Mouse (Mus musculus) neural tube, embryonic 11.5 days (tissue): ENCODE results near the gene Serpinc1. TPM values are rescaled to one million over a fixed set of nuclear protein-coding genes. Genes with fewer than 3 reads are reported as not detected.

Experiments
- ATAC-seq: fragments of 200-750 bp; cut with Nextera tagmentation; 2 replicates; pipeline ENCODE4 v1.8.0; 2017; ENCODE audit warnings: moderate number of reproducible peaks, mild to moderate bottlenecking, moderate TSS enrichment, moderate library complexity; ENCODE audit not compliant: insufficient read depth, low FRiP score, low TSS enrichment
- DNase-seq: peaks from one replicate; pipeline ENCODE4 v3.0.0-alpha.2; 2015; ENCODE audit warnings: low spot score
- H3K27ac ChIP-seq: fragments of 300-500 bp; sonication (generic); 2 replicates; pipeline ENCODE4 v1.5.1; 2014; ENCODE audit warnings: low read depth, mild to moderate bottlenecking, low read length
- H3K27me3 ChIP-seq: fragments of 300-500 bp; sonication (generic); 2 replicates; pipeline ENCODE4 v1.6.1; 2014; ENCODE audit warnings: mild to moderate bottlenecking, low read length, mixed read lengths; ENCODE audit not compliant: control insufficient read depth, insufficient read depth
- H3K36me3 ChIP-seq: fragments of 300-500 bp; sonication (generic); 2 replicates; pipeline ENCODE4 v1.6.1; 2014; ENCODE audit warnings: mild to moderate bottlenecking, low read length, moderate library complexity, mixed read lengths; ENCODE audit not compliant: control insufficient read depth, insufficient read depth
- H3K4me1 ChIP-seq: fragments of 300-500 bp; sonication (generic); 2 replicates; pipeline ENCODE4 v1.6.1; 2014; ENCODE audit warnings: low read length, mixed read lengths; ENCODE audit not compliant: control insufficient read depth, insufficient read depth
- H3K4me2 ChIP-seq: fragments of 300-500 bp; sonication (generic); 2 replicates; pipeline ENCODE4 v1.6.1; 2014; ENCODE audit warnings: low read depth, mild to moderate bottlenecking, moderate library complexity
- H3K4me3 ChIP-seq: fragments of 300-500 bp; sonication (generic); 2 replicates; pipeline ENCODE4 v1.5.1; 2014; ENCODE audit warnings: low read depth, low read length
- H3K9ac ChIP-seq: fragments of 300-500 bp; sonication (generic); 2 replicates; pipeline ENCODE4 v1.6.1; 2014; ENCODE audit warnings: mild to moderate bottlenecking, low read length
- H3K9me3 ChIP-seq: fragments of 300-500 bp; sonication (generic); 2 replicates; pipeline ENCODE4 v1.6.1; 2016; ENCODE audit warnings: low read length; ENCODE audit not compliant: control insufficient read depth
- WGBS: fragments of 180-500 bp; shearing (Covaris S2); extraction: QIAGEN DNeasy Blood & Tissue Kit; methylation state at CpG from one replicate; pipeline ENCODE4 v1.1.7; 2014; 5-methylcytosine and 5-hydroxymethylcytosine counted together
- polyA plus RNA-seq: library from polyadenylated mRNA; unstranded; fragments of >200 nt; fragmentation: Nextera tagmentation; extraction: Ambion mirVana; gene quantifications from 2 replicates; pipeline ENCODE4 v1.2.1, GENCODE M21; 2014

Serpinc1 gene
- polyA plus RNA-seq, 1 experiment from 2014 or later: 0.94 TPM

DNA sequence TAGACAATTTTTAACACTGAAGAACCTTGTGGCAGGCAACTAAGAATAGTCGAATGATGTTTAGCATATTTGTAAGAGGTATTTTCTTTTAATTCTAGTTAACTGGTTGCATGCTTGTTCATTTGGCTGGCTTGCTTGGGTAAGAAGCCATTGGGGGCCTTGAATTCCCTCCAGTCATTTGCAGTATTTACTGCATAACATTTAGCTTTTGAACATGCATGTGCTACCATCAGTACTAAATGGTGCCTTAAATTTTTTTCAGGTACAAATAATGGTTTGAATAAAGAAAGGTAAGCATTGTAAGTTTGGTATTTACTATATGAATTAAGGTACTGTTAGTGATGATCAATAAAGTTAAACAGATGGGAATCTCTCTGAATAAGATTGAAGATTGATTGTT, 58.6 kb downstream of the Serpinc1 start:
- Histone ChIP-seq H3K36me3 (peaks cover 6% of the 10 kb centered on the region; the same call in 1 of the 2 replicates), H3K4me2 (peak overlapping the region; percentile 55), H3K4me1 (peaks cover 7% of the 10 kb centered on the region), H3K9ac (peak overlapping the region; percentile 91), H3K27ac (peak overlapping the region; percentile 78; the same call in 1 of the 2 replicates), H3K27me3 (no peaks in the 10 kb centered on the region), H3K4me3 (peak overlapping the region; percentile 76), H3K9me3 (no peaks in the 10 kb centered on the region)
- ATAC-seq (no peak), DNase-seq (no peak)
- 2% methylated on average over 1 of the region's 1 CpGs for WGBS

DNA sequence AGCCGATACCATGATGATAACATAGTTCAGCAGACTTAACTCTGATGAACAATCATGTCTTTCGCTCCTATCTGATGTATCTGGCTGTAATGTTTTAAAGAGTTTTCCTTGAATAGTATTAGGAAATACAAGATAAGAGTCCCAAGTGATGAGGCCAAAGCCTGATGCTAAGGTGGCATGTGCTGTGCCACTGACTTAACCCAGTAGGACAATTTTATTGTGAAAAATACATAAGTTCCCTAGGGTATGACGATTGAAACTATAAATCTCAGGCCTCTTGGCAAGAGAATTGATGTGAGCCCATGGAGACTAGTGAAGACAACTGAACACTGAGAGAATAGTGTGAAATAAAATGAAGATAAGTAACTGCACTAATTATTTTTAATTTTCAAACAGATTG, 59.2 kb downstream of the Serpinc1 start:
- no peaks in the 10 kb centered on the region for H3K27me3 ChIP-seq
- peak overlapping the region; percentile 42; the same call in 1 of the 2 replicates for H3K27ac ChIP-seq
- no peak for ATAC-seq
- peak overlapping the region; percentile 55 for H3K4me2 ChIP-seq
- no peak for DNase-seq
- H3K9ac ChIP-seq: peak overlapping the region; percentile 45
- H3K36me3 ChIP-seq: peaks cover 6% of the 10 kb centered on the region; the same call in 1 of the 2 replicates
- H3K4me3 ChIP-seq: peak overlapping the region; percentile 29
- H3K4me1 ChIP-seq: peaks cover 7% of the 10 kb centered on the region
- 22% methylated on average over 3 of the region's 3 CpGs for WGBS
- no peaks in the 10 kb centered on the region for H3K9me3 ChIP-seq

DNA sequence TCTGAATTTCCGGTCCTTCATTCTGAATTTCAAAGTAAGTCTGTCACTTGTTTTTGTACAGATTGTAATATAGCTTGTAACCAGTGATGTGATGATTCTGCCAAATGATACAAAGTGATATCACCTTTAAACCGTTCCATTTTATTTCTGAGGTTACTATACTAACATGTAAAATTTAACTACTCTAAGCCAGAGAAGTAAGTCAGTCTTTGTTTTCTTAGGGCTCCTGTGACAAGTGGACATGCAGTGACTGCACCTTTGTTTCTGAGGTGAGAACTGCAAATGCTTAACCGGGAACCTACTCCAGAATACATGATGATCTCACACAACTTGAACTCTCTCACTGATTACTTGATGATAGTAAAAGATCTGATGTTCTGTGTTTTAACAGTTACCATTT, 59.6 kb downstream of the Serpinc1 start:
- DNase-seq (no peak), ATAC-seq (no peak)
- Histone ChIP-seq H3K4me3 (peak overlapping the region; percentile 29; the same call in 1 of the 2 replicates), H3K9ac (no peak overlapping the region), H3K4me2 (peak overlapping the region; percentile 55), H3K27me3 (no peaks in the 10 kb centered on the region), H3K36me3 (peaks cover 6% of the 10 kb centered on the region; the same call in 1 of the 2 replicates), H3K4me1 (peaks cover 7% of the 10 kb centered on the region), H3K27ac (no peak overlapping the region), H3K9me3 (no peaks in the 10 kb centered on the region)
- 40% methylated on average over 3 of the region's 3 CpGs for WGBS

DNA sequence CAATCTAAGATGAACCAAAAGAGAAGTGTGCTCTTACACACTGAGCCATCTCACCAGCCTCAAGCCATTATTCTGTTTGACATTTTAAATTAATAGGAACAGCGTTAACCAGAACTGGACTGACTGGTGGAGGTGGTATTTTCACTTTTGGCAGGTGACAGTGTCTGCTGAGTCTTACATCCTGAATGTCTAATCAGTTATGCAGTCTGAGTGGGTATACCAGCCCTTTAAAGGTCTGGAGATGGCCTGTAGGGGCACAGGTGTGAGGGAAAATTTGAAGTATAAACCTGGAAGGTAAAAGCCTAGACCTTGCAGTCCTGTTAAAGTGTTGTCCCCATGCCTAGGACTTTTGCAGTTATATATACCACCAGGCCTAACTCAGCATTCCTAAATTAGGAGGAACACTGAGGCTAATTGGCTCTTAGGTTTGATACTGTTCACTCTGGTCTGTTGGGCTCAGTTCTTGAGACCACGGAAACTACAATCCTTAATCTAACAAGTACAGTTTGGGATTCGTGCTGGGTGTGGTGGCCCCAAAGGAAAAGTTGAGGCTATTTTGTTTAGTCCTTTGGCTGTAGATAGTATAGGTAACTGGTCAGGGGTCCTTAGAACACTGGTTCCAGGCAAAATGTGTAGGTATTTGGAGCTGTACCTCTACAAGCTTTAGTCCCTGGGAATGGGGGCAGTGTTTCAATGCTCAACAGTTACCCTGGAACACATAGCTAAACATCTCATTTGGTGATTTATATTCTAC, 60.8 kb downstream of the Serpinc1 start:
- 9% methylated on average over 3 of the region's 3 CpGs for WGBS
- no peak overlapping the region for H3K4me2 ChIP-seq
- H3K27me3 ChIP-seq: no peaks in the 10 kb centered on the region
- peaks cover 4% of the 10 kb centered on the region for H3K4me1 ChIP-seq
- H3K9ac ChIP-seq: no peak overlapping the region
- H3K36me3 ChIP-seq: peaks cover 6% of the 10 kb centered on the region; the same call in 1 of the 2 replicates
- DNase-seq (peak; percentile 39), ATAC-seq (peak; percentile 0; the same call in 1 of the 2 replicates)
- no peak overlapping the region for H3K4me3 ChIP-seq
- H3K9me3 ChIP-seq: no peaks in the 10 kb centered on the region
- H3K27ac ChIP-seq: no peak overlapping the region

DNA sequence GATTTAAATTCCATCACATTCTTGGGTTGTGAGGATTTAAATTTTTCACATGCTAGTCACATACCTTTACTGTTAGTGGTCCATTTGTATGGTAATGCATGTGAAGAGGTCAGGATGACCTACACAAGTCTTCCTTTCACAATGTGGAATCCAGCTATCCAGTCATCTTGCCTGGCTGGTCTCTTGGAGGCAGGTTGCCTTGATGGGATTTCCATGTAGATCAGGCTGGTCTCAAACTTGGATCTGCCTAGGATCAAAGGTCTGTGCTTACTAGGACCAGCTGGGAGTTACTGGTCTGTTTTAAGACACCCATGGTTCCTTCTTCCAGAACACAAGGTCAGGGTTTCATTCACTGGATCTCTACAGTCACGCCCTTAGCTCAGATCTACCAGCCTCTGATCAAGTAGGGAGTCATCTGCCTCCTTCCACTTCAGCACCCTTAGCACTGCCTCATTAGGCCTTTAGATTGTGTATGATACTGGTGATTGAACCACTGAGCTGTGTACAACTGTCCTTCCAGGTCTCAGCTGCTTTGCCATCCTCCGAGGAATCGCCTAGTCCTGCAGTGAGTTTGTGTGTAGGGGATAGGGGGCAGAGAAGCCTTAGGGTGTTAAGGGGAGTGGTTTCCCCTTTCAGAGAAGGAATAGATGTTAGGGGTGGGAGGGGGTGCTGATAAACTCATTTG, 61.5 kb downstream of the Serpinc1 start:
- no peak overlapping the region for H3K27ac ChIP-seq
- peaks cover 6% of the 10 kb centered on the region; the same call in 1 of the 2 replicates for H3K36me3 ChIP-seq
- no peaks in the 10 kb centered on the region for H3K9me3 ChIP-seq
- DNase-seq (peak; percentile 52), ATAC-seq (peak; percentile 14)
- WGBS: 10% methylated on average over 3 of the region's 3 CpGs
- H3K27me3 ChIP-seq: no peaks in the 10 kb centered on the region
- H3K4me2 ChIP-seq: no peak overlapping the region
- H3K4me1 ChIP-seq: peaks cover 4% of the 10 kb centered on the region
- H3K9ac ChIP-seq: no peak overlapping the region
- H3K4me3 ChIP-seq: no peak overlapping the region

DNA sequence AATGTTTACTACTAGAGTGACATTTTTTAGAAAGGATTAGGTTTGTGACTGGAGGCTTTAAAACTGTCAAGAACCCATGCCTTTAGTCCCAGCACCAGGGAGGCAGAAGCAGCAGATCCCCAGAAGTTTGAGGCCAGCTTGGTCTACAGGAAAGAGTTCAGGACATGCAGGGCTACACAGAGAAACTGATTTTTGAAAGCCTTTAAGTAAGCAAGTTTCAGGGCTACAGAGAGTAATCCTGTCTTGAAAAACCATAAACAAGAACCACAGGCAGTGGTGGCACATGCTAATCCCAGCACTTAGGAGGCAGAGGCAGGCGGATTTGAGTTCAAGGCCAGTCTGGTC, 62.0 kb downstream of the Serpinc1 start:
- no peak overlapping the region for H3K4me3 ChIP-seq
- DNase-seq (no peak), ATAC-seq (no peak)
- no peak overlapping the region for H3K27ac ChIP-seq
- 62% methylated on average over 1 of the region's 1 CpGs for WGBS
- H3K4me1 ChIP-seq: peaks cover 4% of the 10 kb centered on the region
- no peak overlapping the region for H3K9ac ChIP-seq
- no peak overlapping the region for H3K4me2 ChIP-seq
- H3K27me3 ChIP-seq: no peaks in the 10 kb centered on the region
- peaks cover 9% of the 10 kb centered on the region; the same call in 1 of the 2 replicates for H3K36me3 ChIP-seq
- no peaks in the 10 kb centered on the region for H3K9me3 ChIP-seq

DNA sequence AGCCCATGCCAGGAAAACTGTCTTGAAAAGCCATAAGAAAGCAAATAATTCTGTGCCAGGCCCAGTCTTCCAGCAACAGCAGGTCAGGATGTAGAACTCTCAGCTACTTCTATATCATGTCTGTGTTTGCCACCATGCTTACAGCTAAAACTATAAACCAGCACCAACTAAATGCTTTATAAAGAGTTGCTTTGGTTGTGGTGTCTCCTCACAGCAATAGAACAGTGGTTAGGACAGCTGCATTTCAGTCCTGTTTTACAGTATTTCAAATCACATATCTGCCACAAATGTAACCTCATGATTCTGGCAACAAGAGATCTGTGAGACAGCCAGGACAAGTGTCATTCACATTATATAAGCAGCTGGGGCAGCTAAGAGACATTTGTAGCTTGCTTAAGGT, 62.5 kb downstream of the Serpinc1 start:
- Histone ChIP-seq H3K4me1 (peaks cover 4% of the 10 kb centered on the region), H3K36me3 (peaks cover 9% of the 10 kb centered on the region; the same call in 1 of the 2 replicates), H3K27ac (no peak overlapping the region), H3K4me3 (no peak overlapping the region), H3K27me3 (no peaks in the 10 kb centered on the region), H3K9ac (no peak overlapping the region), H3K4me2 (no peak overlapping the region), H3K9me3 (no peaks in the 10 kb centered on the region)
- ATAC-seq (no peak), DNase-seq (no peak)

DNA sequence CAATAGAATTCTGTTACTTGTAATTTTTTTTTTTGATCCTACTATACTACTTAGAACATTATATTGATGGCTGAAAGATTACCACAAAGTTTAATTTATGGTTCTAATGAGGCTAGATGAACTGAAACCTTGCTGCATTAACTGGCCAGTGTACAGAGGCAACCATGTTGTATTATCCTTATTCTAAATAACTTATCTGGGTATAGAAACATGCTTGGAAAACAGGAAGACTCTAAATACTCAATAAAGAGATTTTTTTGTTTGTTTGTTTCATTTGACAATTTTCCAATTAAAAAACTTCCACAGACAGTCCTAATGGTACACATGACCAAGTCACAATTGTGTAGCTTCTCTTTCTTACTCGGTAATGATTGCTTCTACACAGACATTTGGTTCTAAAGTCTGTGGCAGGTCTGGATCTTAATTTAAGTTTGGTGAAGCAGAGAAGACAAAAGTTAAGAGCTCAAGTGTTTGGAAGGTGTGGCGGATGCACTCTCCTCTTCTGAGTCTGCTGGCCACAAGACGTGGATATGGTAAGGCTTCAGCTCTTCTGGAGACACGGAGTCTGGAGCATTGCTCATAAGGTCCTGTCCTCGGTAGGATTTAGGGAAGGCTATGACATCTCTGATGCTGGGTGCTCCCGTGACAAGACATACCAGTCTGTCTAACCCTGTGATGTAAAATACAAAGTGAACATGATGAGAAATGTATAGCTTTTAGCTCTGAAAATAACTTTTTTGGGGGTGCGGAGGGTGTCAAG, 63.1 kb downstream of the Serpinc1 start:
- no peak for ATAC-seq
- peaks cover 8% of the 10 kb centered on the region; the same call in 1 of the 2 replicates for H3K36me3 ChIP-seq

More for the DNA sequence above, 63.1 kb downstream of the Serpinc1 start:
- no peak overlapping the region for H3K27ac ChIP-seq
- 91% methylated on average over 7 of the region's 7 CpGs for WGBS
- H3K9me3 ChIP-seq: no peaks in the 10 kb centered on the region
- H3K4me3 ChIP-seq: no peak overlapping the region
- peaks cover 4% of the 10 kb centered on the region for H3K4me1 ChIP-seq
- H3K9ac ChIP-seq: no peak overlapping the region
- no peak for DNase-seq
- no peak overlapping the region for H3K4me2 ChIP-seq
- no peaks in the 10 kb centered on the region for H3K27me3 ChIP-seq
